Mouse (Mus musculus) T-helper 2 cell (primary cell): ENCODE results near the gene Siva1.

ENCODE experiments used
- in situ Hi-C: fragments of 300-600 bp; cut with MboI, MseI; formaldehyde crosslinking; loops from one replicate; pipeline ENCODE4 v1.15.1; 2025; ENCODE audit warnings: high pct_unique_total_duplicates

Siva1 gene

DNA sequence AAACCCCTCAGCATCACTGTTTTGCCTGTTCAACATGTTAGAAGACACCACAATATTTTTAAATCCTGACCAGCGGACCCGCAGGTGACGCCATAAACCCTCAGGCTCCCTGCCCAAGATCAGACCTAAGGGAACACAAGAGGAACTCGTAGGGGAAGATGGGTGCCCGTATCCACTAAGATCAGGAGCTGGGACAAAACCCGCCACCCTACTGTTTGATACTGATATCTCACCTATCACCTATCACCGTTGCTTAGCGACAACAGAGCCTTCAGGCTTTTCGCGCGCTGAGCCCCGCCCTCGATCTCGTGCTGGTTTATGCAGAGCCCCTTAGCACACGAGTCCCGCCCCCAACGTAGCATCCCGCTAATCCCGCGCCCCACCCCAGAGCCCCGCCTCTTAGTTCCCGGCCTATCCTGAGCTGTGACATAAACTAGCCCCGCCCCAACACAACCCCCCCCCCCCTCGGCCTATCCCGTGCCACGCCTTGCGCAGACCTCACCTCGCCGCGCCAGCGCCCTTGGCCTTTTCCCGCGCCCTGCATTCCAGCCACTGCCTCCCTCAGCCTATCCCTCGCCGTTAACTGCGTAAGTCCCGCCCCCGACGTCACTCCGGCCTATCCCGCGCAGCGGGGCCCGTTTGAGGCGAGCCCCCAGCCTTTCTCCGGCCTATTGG is at the start of gene Siva1:
Gene Siva1 (plus strand): TSS at position 500 of the 675 bp plus-strand sequence.
- in situ Hi-C loops: no loop called here

DNA sequence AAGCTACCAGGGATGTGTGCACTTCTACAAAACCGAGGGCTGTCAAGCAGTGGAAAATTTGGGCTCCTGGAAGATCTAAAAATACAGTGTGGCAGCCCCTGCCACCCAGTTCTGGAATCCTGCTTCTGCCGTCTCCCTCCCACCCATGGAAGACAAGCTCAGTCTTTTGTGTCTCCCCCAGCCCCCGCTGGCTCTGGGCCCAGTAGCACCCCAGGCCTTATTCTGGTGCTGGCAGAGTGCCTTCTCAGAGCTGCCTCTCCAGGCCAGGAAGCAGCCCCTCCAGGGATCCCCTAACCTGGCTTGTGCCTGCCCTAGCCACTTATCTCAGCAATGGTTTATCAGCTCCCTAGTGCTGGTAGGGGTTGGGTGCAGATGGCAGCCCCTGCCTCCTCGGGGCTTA is 49.5 kb upstream of the Siva1 start:
- in situ Hi-C loops: loop anchor here (5.0 kb wide), 1 partner anchor 38 kb away; no protein-coding TSS in a partner anchor

DNA sequence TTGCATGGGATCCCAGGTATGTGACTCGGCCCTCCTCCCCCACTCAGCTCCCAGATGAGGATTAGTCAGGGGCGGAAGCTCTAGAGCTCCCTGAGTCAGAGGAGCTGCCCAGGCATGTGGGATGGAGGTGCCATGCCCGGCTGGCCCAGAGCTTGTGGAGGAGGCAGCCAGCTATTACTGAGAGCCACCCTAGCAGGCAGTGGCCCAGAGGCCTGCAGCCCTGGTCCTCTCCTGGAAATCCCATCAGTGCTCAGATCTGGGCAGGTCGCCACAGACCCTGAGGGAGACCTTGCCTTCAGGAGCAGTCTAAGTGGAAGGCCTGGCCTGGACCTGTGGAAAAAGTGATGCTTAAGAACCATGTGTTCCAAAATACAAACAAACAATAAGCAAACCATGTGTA is 48.9 kb upstream of the Siva1 start:
- in situ Hi-C loops: loop anchor here (5.0 kb wide), 1 partner anchor 38 kb away; no protein-coding TSS in a partner anchor

DNA sequence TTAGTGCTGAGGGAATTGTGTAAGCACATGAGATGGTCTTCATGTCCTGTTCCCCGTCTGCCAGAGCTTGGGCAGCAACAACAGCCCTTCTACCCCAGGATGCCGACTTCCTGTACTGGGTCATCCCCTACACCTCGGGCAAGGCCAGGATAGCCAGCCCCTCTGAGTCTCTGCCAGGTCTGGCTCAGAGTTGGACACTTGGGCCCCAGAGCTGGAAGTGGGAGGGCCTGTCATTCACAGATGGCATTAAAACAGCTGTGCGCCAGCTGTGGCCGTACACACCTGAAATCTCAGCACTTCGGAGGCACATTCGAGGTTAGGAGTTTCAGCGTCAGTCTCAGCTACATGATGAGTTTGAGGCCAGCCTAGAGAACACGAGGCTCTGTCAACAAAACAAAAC is 48.0 kb upstream of the Siva1 start:
- in situ Hi-C loops: loop anchor here (5.0 kb wide), 1 partner anchor 39 kb away; no protein-coding TSS in a partner anchor

DNA sequence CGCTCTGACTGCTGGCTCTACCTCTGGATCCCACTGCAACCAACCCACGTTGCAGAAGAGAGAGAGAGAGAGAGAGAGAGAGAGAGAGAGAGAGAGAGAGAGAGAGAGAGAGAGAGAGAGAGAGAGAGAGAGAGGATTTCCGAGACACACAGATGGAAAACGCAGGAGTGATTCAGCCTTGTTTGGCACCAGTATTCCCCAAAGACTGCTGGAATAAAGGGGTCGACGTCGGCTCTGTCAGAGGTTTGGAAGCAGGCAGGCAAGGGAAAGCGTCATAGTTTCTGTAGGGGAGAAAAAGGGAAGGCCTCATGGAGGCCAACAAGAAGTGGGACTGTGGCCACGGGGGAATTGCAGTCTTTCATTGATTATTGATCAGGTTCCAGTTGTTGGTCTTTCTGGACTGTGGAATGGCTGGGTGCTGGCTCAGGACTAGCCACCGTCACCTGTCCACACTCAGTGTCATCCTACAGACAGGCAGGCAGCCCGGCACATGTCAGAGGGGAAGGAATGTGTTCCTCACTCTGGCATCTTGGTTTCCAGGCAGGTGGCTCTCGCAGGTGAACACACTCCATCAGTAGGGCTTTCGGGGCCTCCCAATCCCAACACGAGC is 47.5 kb upstream of the Siva1 start:
- in situ Hi-C loops: loop anchor here (5.0 kb wide), 1 partner anchor 40 kb away; no protein-coding TSS in a partner anchor

DNA sequence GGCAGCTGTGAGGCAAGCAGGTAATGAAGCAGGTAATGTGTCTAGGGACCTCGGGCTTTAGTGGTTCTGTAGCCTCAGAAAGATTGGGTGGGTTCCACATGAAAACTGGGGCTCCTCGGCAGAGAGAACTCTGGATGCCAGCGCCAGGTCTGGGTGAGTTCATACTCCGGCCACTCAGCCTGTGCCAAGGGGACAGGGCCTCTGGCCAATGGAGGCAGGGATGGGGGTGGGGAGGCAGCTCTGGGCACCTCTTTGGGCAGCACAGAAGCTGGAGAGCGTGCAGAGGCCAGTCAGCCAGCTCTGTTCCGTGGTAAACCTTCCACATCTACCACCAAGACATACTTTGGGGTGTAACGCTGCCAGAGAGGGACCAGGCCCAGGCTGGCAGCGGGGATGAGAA is 46.9 kb upstream of the Siva1 start:
- in situ Hi-C loops: loop anchor here (5.0 kb wide), 1 partner anchor 40 kb away; no protein-coding TSS in a partner anchor

DNA sequence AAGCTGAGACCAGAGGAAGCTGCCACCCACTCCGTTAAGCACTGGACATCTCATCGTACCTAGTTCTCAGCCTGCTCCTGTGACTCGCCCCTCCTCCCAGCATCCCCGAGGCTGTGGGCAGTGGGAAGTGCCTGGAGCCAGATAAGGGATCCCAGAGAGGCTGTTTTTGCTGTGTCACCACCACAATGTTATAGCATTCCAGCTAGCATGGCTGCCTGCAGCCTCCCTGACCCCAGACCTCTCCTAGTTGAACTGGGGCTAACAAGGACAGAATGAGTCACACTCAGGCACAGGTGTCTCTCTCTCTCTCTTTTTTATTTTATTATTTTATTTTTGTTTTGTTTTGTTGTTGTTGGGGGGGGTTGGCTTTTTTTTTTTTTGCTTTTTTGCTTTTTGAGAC is 45.3 kb upstream of the Siva1 start:
- in situ Hi-C loops: loop anchor here (5.0 kb wide), 1 partner anchor 42 kb away; no protein-coding TSS in a partner anchor

DNA sequence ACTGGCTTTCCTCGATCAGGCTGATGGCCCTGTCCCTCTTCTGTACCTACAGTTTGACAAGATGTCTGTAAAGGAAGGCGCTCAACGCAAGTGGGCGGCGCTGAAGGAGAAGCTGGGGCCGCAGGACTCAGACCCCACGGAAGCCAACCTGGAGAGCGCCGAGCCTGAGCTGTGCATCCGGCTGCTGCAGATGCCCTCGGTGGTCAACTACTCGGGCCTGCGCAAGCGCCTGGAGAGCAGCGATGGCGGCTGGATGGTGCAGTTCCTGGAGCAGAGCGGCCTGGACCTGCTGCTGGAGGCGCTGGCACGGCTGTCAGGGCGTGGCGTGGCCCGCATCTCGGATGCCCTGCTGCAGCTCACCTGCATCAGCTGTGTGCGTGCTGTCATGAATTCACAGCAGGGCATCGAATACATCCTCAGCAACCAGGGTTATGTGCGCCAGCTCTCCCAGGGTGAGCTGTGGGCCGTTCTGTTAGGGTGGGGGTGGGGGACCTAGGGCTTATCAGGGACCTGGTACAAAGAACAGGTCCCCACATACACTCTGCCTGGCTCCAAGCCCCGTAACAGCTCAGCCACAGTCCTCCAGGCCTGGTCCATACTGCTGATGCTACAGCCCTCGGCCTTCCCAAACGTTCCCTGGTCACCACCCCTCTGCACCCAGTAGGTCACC is 44.4 kb upstream of the Siva1 start:
- in situ Hi-C loops: loop anchor here (5.0 kb wide), 1 partner anchor 43 kb away; no protein-coding TSS in a partner anchor

DNA sequence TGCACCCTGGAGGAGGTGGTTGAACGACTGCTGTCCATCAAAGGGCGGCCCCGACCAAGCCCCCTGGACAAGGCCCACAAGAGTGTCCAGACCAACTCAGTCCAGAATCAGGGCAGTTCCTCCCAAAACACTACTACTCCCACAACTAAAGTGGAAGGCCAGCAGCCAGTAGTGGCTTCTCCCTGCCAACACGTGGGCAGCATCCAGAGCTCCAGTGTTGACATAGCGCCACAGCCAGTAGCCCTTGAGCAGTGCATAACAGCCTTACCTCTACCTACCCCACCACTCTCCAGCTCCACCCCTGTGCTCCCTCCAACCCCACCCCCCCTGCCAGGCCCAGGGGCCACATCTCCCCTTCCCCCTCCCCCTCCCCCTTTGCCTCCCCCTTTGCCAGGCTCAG is 40.5 kb upstream of the Siva1 start:
- in situ Hi-C loops: no loop called here

DNA sequence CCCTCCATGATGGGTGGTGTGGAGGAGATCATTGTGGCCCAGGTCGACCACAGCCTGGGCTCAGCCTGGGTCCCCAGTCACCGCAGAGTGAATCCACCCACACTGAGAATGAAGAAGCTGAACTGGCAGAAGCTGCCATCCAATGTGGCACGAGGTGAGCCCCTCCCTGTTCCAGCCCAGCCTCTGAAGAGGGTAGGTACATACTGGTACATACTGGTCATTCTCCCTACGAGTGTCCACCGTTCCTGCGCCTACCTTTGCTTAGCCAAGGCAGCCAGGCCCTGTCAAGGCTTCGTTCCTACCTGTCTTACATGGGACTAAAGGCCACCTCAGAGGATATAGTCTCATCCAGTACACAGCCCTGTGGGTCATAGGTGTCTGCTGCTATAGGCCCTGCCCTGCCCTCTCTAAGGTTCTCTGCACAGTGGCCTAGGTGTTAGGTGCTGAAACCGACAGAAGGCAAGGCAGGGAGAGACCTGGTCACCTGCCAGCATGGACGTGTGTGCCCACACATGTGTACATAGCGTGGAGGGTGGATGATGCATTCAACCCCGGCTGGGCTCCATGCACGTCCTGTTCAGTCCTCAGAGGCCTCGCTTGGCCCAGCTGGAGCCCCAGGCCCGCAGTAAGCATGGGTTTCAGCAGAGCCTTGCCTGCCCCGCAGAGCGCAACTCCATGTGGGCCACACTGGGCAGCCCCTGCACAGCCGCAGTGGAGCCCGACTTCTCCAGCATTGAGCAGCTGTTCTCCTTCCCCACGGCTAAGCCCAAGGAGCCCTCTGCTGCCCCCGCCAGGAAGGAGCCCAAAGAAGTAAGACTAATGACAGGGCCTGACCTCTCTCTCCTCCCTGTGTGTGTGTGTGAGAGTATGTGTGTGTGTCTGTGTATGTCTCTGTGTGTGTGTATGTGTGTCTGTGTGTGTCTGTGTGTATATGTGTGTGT is 39.5 kb upstream of the Siva1 start:
- in situ Hi-C loops: no loop called here

DNA sequence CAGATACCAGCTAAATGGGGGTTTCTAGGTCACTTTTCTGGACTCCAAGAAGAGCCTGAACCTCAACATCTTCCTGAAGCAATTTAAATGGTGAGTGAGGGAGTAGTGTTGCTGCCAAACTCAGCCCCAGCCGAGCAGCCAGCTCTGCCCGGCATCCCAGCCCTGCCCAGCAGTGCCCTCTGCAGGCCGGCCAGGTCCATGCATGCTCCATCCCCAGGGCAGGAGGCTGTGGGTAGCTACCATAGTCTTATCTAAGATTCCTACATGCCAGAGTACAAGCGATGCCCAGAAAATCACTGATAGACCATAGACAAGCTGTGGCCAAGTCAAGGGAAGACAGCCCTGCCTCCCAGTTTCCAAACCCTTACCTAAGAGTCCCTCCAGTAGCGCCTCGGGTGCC is 38.7 kb upstream of the Siva1 start:
- in situ Hi-C loops: no loop called here

DNA sequence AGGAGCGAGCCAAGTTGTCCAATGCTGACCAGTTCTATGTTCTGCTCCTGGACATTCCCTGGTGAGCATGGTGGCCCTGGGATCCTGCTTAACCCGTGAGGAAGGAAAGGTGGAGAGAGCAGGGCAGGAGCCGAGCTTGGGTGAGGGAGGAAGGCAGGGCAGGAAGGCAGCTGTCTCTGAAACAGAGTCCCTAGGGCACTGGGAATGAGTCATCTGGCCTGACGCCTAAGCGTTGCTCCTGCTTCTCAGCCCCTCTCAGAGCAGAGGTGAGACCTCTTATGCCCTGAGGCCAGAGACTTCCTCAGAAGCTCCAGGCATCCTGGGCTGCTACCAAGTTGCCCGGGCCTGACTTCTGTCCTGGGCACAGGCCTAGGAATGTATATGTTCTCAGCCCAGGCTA is 37.5 kb upstream of the Siva1 start:
- in situ Hi-C loops: no loop called here

DNA sequence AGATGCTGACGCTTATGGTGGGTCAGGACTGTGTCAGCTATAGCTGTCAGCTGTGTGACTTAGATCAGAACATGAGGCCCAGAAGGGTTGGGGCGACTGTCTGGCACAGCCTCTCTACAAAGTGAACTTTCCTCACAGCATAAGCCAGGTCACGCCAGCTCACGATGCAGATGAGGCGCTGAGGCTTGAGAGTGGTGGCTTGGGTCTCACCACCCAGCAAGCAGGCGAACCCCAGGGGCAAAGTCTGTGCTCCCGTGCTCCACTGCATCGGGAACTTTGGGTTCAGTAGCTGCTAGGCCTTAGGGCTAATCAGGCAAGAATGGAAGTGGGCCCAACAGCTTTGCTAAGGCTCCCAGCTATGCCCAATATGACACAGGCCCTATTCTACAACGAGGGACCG is 35.4 kb upstream of the Siva1 start:
- in situ Hi-C loops: no loop called here

DNA sequence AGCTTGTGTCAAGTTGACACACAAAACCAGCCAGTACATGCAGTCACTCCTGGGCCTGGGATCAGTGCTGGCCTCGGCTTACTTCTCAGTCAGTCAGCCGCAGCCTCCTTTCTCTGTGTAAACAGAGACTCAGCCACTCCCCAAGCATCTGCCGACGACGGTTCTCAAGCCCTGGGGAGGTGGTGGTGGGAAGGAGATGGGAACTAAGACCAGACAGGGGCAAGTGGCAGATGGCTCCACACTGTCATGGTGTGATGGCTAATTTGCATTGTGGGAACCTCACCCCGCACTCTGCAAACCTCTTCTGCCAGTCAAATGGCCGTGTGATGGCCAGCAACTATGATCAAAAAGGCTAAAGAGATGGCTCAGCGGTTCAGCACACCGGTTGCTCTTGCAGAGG is 27.8 kb upstream of the Siva1 start:
- in situ Hi-C loops: loop anchor here (10.0 kb wide), 1 partner anchor 472 kb away; the partner anchor contains the start of gene Kif26a

DNA sequence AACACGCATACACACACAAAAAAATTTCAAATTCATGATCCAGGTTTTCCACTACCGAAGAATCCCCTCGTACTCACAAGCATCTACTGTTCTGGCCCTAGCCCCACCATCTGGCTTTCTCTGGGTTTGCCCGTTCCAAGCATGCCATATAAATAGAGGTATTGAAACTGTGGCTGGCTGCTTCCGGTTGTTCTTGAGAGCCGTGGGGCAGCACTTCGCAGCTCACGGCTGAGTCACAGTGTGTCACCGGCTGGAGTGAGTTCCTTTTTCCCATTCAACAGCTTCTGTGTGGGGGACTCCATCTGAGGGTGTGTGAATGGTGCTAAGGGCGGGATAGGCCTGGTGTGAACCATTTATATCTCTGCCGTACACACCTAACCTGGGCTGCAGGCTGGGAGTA is 27.3 kb upstream of the Siva1 start:
- in situ Hi-C loops: loop anchor here (10.0 kb wide), 1 partner anchor 472 kb away; the partner anchor contains the start of gene Kif26a

DNA sequence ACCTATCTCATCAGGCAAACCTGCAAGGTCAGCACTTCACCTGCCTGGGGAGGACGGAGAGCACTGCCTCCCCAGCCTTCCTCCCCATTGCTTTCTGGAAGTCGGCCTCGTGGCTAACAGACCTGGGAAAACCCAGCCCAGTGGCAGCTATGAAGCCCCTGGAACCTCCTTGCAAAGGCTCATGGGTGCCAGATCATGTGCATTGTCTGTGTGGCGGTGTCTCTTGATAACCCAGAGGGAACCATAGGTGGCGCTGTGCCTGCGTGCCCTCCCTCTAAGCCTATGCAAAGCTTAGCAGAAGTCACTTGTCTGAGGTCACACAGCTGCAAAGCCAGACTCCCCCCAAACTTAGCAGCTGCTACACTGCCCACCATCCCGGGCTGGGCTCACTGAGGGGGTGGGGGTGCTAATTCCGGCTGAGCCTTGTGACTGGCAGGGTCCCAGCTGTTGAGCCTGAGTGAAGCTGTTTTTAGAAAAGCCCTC is 26.5 kb upstream of the Siva1 start:
- in situ Hi-C loops: loop anchor here (10.0 kb wide), 1 partner anchor 473 kb away; the partner anchor contains the start of gene Kif26a

DNA sequence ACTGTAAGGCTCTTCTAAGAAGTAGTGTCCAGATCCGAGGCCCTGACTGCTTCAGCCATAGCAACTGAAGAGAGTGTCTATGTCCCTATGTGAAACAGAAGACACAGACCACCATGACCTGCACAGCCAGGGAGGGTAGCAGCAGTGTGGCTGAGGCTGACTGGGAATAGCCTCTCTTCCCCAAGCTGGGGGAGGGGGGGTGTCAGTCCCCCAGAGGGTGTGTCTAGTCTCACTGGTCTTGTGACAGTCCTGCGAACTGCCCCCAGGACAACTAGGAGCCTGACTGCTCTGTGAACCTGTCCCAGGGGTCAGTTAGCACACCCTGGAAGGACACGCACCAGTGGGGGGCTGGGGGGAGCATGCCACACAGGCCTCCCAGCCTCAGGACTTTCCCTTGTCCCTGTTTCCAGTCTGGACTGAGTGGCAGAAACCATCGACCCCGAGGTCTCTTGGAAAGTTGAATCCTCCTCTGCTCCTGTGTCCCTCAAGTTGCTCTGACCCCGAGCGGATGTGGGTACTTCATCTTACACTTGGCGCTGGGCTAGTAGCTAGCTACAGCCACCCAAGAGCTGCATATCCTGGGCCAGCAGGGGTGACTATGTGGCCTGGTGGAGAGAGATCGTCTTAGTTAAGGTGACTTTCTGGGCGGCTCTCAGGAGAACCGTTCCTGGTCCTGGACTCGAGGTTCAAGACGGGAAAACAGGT is 25.3 kb upstream of the Siva1 start:
- in situ Hi-C loops: loop anchor here (10.0 kb wide), 1 partner anchor 474 kb away; the partner anchor contains the start of gene Kif26a

DNA sequence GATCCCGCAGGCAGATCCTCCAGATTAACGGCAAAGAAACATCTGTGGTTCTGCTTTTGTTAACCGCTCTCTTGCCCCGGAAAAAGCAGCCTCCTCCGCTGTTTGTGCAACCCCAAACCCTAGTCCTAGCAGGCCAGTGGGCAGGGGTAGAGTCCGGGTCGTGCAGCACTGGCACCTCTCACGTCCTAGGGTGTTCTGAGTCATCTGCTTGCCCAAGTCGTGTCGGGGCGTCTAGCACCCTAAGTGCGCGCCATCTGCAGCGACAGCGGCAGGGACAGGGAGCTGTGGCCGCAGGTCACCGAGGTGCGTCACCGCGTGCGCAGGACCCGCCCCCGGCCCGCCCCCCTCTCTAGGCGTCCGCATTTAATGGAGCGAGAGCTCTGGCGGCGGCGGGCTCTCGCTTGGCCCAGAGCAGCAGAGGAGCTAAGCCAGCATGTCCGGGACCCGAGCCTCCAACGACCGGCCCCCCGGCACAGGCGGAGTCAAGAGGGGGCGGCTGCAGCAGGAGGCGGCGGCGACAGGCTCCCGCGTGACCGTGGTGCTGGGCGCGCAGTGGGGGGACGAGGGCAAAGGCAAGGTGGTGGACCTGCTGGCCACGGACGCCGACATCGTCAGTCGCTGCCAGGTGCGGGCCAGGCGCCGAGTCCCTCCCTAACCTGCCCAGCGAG is 24.7 kb upstream of the Siva1 start, which contains the start of gene Adssl1:
Gene Adssl1 (plus strand): TSS at position 360 of the 668 bp plus-strand sequence.
- in situ Hi-C loops: loop anchor here (10.0 kb wide), 1 partner anchor 475 kb away; the partner anchor contains the start of gene Kif26a

DNA sequence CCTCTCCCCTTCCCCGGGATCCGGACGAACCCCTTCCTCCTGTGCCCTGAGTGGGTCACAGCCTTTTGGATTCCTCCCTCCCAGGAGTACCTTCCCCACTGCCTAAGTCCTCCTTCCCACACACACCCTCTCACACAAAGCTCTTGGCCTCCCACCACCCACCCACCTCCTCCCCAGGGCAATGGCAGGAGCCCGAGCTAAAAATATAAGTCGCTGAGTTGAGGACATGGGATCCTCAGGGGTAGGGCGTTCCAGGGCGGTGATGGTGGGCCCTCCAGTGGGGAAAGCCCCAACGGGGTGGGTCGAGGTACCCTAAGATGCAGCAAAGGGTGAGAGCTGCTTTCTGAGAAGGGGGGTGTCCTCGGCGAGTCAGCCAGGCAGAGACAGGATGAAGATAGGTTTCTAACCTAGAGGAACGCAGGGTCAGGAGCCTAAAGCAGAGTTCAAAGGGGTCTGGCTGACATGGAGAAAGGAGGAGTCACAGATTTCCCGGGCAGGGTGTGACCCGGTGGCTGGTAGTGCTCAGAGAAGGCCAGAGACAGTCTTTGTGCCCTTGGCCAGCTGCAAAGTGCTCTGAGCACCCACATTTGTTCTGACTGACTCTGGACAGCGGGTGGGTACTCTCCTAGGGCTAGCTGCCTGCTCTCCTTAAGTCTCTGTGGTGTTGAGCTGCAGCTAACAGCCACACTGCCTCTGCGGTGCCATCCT is 24.0 kb upstream of the Siva1 start:
- in situ Hi-C loops: no loop called here
